Mouse (Mus musculus) stomach, embryonic 16.5 days (tissue): ENCODE results near the gene Gm11060. TPM values are rescaled to one million over a fixed set of nuclear protein-coding genes. Genes with fewer than 3 reads are reported as not detected.

Source experiments
- ATAC-seq: fragments of 200-750 bp; cut with Nextera tagmentation; 2 replicates; pipeline ENCODE4 v1.8.0; 2017; ENCODE audit warnings: moderate number of reproducible peaks, moderate TSS enrichment; ENCODE audit not compliant: insufficient read depth, low FRiP score
- H3K27ac ChIP-seq: fragments of 300-500 bp; sonication (generic); 2 replicates; pipeline ENCODE4 v1.5.1; 2014; ENCODE audit warnings: low read length
- H3K27me3 ChIP-seq: fragments of 300-500 bp; sonication (generic); 2 replicates; pipeline ENCODE4 v1.6.1; 2014; ENCODE audit warnings: low read length, control low read depth, mixed read lengths; ENCODE audit not compliant: control insufficient read depth, insufficient read depth
- H3K36me3 ChIP-seq: fragments of 300-500 bp; sonication (generic); 2 replicates; pipeline ENCODE4 v1.6.1; 2014; ENCODE audit warnings: low read length; ENCODE audit not compliant: control insufficient read depth, insufficient read depth
- H3K4me1 ChIP-seq: fragments of 300-500 bp; sonication (generic); 2 replicates; pipeline ENCODE4 v1.6.1; 2014; ENCODE audit warnings: low read length, control low read depth, mixed read lengths; ENCODE audit not compliant: control insufficient read depth, insufficient read depth
- H3K4me2 ChIP-seq: fragments of 300-500 bp; sonication (generic); 2 replicates; pipeline ENCODE4 v1.6.1; 2014; ENCODE audit warnings: low read depth, low read length, mixed read lengths
- H3K4me3 ChIP-seq: fragments of 300-500 bp; sonication (generic); replicated peaks from 2 replicates; pipeline ENCODE4 v1.5.1; 2014; ENCODE audit warnings: mild to moderate bottlenecking, low read length
- H3K9ac ChIP-seq: fragments of 300-500 bp; sonication (generic); 2 replicates; pipeline ENCODE4 v1.6.1; 2014; ENCODE audit warnings: low read length
- H3K9me3 ChIP-seq: fragments of 300-500 bp; sonication (generic); replicated peaks from 2 replicates; pipeline ENCODE4 v1.6.1; 2016; ENCODE audit warnings: low read length, control low read depth; ENCODE audit not compliant: control insufficient read depth
- WGBS: fragments of 180-500 bp; shearing (Covaris S2); extraction: QIAGEN DNeasy Blood & Tissue Kit; methylation state at CpG from one replicate; pipeline ENCODE4 v1.1.7; 2014; 5-methylcytosine and 5-hydroxymethylcytosine counted together
- polyA plus RNA-seq: library from polyadenylated mRNA; unstranded; fragments of >200 nt; fragmentation: Nextera tagmentation; extraction: Ambion mirVana; gene quantifications from 2 replicates; pipeline ENCODE4 v1.2.1, GENCODE M21; 2015

Gene Gm11060
- polyA plus RNA-seq, 1 experiment from 2014 or later = not detected

DNA sequence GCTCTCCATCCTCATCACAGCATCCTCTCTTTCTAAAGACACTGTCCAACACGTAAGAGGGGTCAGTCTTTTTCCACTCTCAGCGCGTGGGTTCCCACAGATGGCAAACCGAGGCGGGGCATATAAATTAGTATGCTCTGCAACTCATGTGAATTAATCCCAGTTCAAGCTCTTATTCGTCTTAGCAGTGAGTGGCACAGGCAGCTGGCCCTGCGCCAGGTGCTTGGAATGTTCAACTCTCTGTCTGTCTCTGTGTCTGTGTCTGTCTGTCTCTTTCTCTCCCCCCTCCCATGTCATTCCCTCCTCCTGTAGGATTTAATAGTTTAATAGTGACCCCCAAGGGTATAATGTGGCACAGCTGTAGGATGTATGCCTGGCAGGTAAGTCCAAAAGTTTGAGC, 7.6 kb downstream of the Gm11060 start:
- Histone ChIP-seq H3K4me2 (no peak overlapping the region), H3K27ac (no peak overlapping the region), H3K27me3 (no peaks in the 10 kb centered on the region), H3K4me1 (no peaks in the 10 kb centered on the region), H3K4me3 (no peak overlapping the region), H3K9ac (no peak overlapping the region), H3K9me3 (no peaks in the 10 kb centered on the region), H3K36me3 (no peaks in the 10 kb centered on the region)
- ATAC-seq = no peak
- WGBS = 70% methylated on average over 7 of the region's 7 CpGs

- Histone ChIP-seq H3K9me3 (no peaks in the 10 kb centered on the region), H3K4me3 (no peak overlapping the region), H3K27me3 (no peaks in the 10 kb centered on the region), H3K4me1 (no peaks in the 10 kb centered on the region), H3K27ac (no peak overlapping the region), H3K9ac (no peak overlapping the region), H3K36me3 (no peaks in the 10 kb centered on the region), H3K4me2 (no peak overlapping the region)
- ATAC-seq = no peak
- 58% methylated on average over 7 of the region's 7 CpGs for WGBS
These were observed 8.7 kb downstream of the Gm11060 start for GRCm38 (mm10) chr2:105100541-105100940.

GRCm38 (mm10) chr2:105108703-105109158, 16.9 kb downstream of the Gm11060 start:
- H3K9ac ChIP-seq = no peak overlapping the region
- peaks cover 18% of the 10 kb centered on the region for H3K27me3 ChIP-seq
- no peaks in the 10 kb centered on the region for H3K9me3 ChIP-seq
- H3K4me3 ChIP-seq = no peak overlapping the region
- H3K36me3 ChIP-seq = no peaks in the 10 kb centered on the region
- no peak overlapping the region for H3K27ac ChIP-seq
- no peaks in the 10 kb centered on the region for H3K4me1 ChIP-seq
- no peak overlapping the region for H3K4me2 ChIP-seq
- WGBS = 28% methylated on average over 6 of the region's 6 CpGs
- ATAC-seq = peak; percentile 60; the same call in 1 of the 2 replicates

DNA sequence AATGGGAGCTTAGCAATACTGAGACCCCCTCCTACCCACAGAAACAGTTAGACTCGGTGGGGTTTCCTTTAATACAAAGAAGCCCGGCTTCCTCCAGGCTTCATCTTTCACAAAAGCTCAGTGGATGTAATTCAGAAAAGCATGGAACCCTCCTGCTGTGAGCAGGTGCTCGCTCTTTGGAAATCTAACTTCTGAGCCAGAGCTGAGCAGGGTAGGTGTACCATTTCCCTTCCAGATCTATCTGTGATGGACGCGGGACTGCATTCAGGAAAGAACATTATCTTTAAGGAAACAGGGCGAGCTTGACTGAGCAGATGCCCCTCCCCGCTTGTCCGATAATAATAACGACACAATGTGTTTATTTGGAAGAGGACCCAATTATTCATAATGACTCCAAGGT, 22.3 kb downstream of the Gm11060 start:
- Histone ChIP-seq H3K4me1 (no peaks in the 10 kb centered on the region), H3K36me3 (no peaks in the 10 kb centered on the region), H3K4me2 (no peak overlapping the region), H3K9me3 (no peaks in the 10 kb centered on the region), H3K27me3 (peaks cover 42% of the 10 kb centered on the region), H3K9ac (no peak overlapping the region), H3K4me3 (no peak overlapping the region), H3K27ac (no peak overlapping the region)
- ATAC-seq = no peak
- WGBS = 39% methylated on average over 9 of the region's 9 CpGs

- no peak overlapping the region for H3K27ac ChIP-seq
- H3K4me2 ChIP-seq = no peak overlapping the region
- H3K4me3 ChIP-seq = no peak overlapping the region
- no peaks in the 10 kb centered on the region for H3K36me3 ChIP-seq
- WGBS = 32% methylated on average over 8 of the region's 8 CpGs
- peaks cover 66% of the 10 kb centered on the region for H3K27me3 ChIP-seq
- peaks cover under 1% of the 10 kb centered on the region; the same call in 1 of the 2 replicates for H3K4me1 ChIP-seq
- no peak overlapping the region for H3K9ac ChIP-seq
- no peak for ATAC-seq
- H3K9me3 ChIP-seq = no peaks in the 10 kb centered on the region
These were observed 25.9 kb downstream of the Gm11060 start for GRCm38 (mm10) chr2:105117669-105118068.

DNA sequence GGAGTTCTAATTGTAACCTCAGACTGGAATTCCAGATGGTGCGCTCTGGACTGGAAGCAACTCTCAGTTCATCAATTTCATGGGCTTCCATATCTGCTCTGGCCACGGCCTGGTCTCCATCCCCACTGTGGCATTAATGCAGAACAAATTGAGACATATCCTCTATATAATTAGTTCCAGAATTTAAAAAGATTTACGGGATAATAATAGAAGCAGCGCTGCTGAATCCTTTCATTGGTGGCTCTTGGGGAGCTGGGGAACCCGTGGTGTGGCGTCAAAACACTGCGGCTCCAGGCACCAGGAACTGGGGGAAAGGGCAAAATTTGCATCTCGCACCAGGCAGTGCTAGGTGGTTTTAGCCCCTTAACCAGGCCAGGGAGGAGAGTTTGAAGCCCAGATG, 30.4 kb downstream of the Gm11060 start:
- H3K4me1 ChIP-seq = peaks cover 12% of the 10 kb centered on the region
- WGBS = 12% methylated on average over 8 of the region's 8 CpGs
- H3K27ac ChIP-seq = no peak overlapping the region
- no peak for ATAC-seq
- H3K9me3 ChIP-seq = no peaks in the 10 kb centered on the region
- H3K4me2 ChIP-seq = no peak overlapping the region
- H3K36me3 ChIP-seq = no peaks in the 10 kb centered on the region
- H3K27me3 ChIP-seq = peaks cover 84% of the 10 kb centered on the region
- no peak overlapping the region for H3K4me3 ChIP-seq
- no peak overlapping the region for H3K9ac ChIP-seq

DNA sequence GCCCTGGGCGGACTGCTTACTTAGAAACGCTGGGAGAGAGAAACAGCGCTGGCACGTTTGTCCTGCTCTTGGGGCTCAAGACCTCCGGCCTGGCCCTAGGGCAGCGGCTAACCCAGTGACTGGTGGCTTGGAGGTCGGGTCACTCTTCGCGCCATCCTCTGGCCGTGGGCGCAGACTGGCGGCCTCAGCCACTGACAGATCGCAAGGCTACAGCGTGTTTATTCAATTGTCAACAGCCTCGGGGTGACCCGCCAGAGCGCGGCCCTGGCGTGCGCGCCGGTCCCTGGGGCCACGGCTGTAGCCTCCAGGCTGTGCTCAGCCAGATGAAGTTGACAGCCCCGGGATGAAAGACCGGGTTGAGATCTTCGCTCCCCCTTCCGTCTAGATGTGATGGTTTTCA, 31.1 kb downstream of the Gm11060 start:
- H3K9ac ChIP-seq = no peak overlapping the region
- peak overlapping the region; percentile 5; the same call in 1 of the 2 replicates for H3K4me3 ChIP-seq
- peaks cover 89% of the 10 kb centered on the region for H3K27me3 ChIP-seq
- H3K27ac ChIP-seq = no peak overlapping the region
- peak overlapping the region; percentile 26 for H3K4me2 ChIP-seq
- 2% methylated on average over 27 of the region's 27 CpGs for WGBS
- H3K9me3 ChIP-seq = no peaks in the 10 kb centered on the region
- peaks cover 13% of the 10 kb centered on the region for H3K4me1 ChIP-seq
- ATAC-seq = no peak
- no peaks in the 10 kb centered on the region for H3K36me3 ChIP-seq

DNA sequence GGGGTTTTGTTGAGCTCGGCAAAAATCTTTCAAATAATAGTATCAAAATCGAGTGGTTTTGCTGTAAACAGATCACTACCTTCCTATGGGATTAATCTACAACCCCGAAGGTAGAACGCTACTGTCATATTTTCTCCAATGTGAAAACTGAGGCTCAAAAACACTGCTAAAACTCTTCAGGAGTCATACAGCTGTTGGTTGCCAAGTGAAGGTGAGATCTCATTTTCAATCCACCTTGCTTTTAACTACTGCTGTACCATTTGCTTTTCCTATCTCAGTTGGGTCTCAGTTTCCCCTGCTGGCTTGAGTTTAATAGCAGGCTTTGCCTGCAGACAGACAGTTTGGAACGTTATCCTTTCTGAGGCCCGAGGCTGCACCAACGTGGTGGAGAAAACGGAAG, 31.6 kb downstream of the Gm11060 start:
- no peaks in the 10 kb centered on the region for H3K36me3 ChIP-seq
- no peak overlapping the region for H3K9ac ChIP-seq
- WGBS = 7% methylated on average over 8 of the region's 8 CpGs
- peaks cover 13% of the 10 kb centered on the region for H3K4me1 ChIP-seq
- H3K27ac ChIP-seq = no peak overlapping the region
- peaks cover 91% of the 10 kb centered on the region for H3K27me3 ChIP-seq
- H3K9me3 ChIP-seq = no peaks in the 10 kb centered on the region
- H3K4me2 ChIP-seq = peak overlapping the region; percentile 18; the same call in 1 of the 2 replicates
- peak overlapping the region; percentile 7; the same call in 1 of the 2 replicates for H3K4me3 ChIP-seq
- no peak for ATAC-seq

- no peak for ATAC-seq
- no peaks in the 10 kb centered on the region for H3K36me3 ChIP-seq
- H3K4me2 ChIP-seq = peak overlapping the region; percentile 18; the same call in 1 of the 2 replicates
- peak overlapping the region; percentile 7; the same call in 1 of the 2 replicates for H3K4me3 ChIP-seq
- WGBS = 17% methylated on average over 9 of the region's 9 CpGs
- H3K4me1 ChIP-seq = peaks cover 13% of the 10 kb centered on the region
- peaks cover 93% of the 10 kb centered on the region for H3K27me3 ChIP-seq
- H3K9ac ChIP-seq = no peak overlapping the region
- no peaks in the 10 kb centered on the region for H3K9me3 ChIP-seq
- no peak overlapping the region for H3K27ac ChIP-seq
These were observed 32.1 kb downstream of the Gm11060 start for GRCm38 (mm10) chr2:105123881-105124280.
